In genomic region chr5:140425016-140425783, GRCm38 (mm10) we compare ENCODE assay signal across 28 mouse cellular contexts. TPM values are rescaled to one million over a fixed set of nuclear protein-coding genes. Genes with fewer than 3 reads are reported as not detected.
DNase-seq lines count a peak whose midpoint lies in the region; ATAC-seq and TF ChIP-seq lines count a peak whose summit lies in the region.
"Had no signal": no experiment of that assay in that cellular context is flagged by ENCODE, and none has a peak within 500 bp of the region (broad histone marks: within the 10 kb centered on the region; RNA-seq: fewer than 3 reads in every experiment).

No protein-coding gene starts in this region.

- H3K4me2 ChIP-seq in lung, embryonic 15.5 days = no peak overlapping the region
- no peak overlapping the region for H3K4me2 ChIP-seq in lung, postnatal 0 days (replicated peaks; ENCODE audit: low read depth, low read length)
- no peak overlapping the region for H3K4me2 ChIP-seq in forebrain, embryonic 12.5 days
- H3K4me2 ChIP-seq: embryonic facial prominence, embryonic 12.5 days; embryonic facial prominence, embryonic 15.5 days; heart, embryonic 12.5 days; heart, embryonic 15.5 days; hindbrain, embryonic 13.5 days had no signal

- H3K9ac ChIP-seq in lung, embryonic 15.5 days = no peak overlapping the region
- no peak overlapping the region for H3K9ac ChIP-seq in lung, postnatal 0 days (replicated peaks; ENCODE audit: low read depth)
- H3K9ac ChIP-seq in forebrain, embryonic 12.5 days = no peak overlapping the region
- H3K9ac ChIP-seq: embryonic facial prominence, embryonic 12.5 days; embryonic facial prominence, embryonic 15.5 days; forebrain, postnatal 0 days; heart, embryonic 12.5 days; heart, embryonic 15.5 days; hindbrain, embryonic 13.5 days had no signal

- H3K9me3 ChIP-seq in lung, embryonic 15.5 days = no peaks in the 10 kb centered on the region
- no peaks in the 10 kb centered on the region for H3K9me3 ChIP-seq in lung, postnatal 0 days (ENCODE audit: low read length)
- no peaks in the 10 kb centered on the region for H3K9me3 ChIP-seq in forebrain, embryonic 12.5 days
- H3K9me3 ChIP-seq in midbrain, embryonic 10.5 days (replicated peaks) = no peaks in the 10 kb centered on the region
- H3K9me3 ChIP-seq: embryonic facial prominence, embryonic 12.5 days; embryonic facial prominence, embryonic 15.5 days; heart, embryonic 12.5 days; heart, embryonic 15.5 days; hindbrain, embryonic 10.5 days; hindbrain, embryonic 13.5 days had no signal

- 82% methylated on average over 17 of the region's 17 CpGs for WGBS in lung, embryonic 15.5 days
- WGBS in lung, postnatal 0 days = 63% methylated on average over 17 of the region's 17 CpGs
- 91% methylated on average over 17 of the region's 17 CpGs for WGBS in forebrain, embryonic 12.5 days
- 96% methylated on average over 17 of the region's 17 CpGs for WGBS in midbrain, embryonic 10.5 days

- ATAC-seq in lung, embryonic 15.5 days (ENCODE audit: borderline replicate concordance, extremely low read depth, low FRiP score, low TSS enrichment) = peak; percentile 36; the same call in 1 of the 2 replicates
- peak; percentile 92 for ATAC-seq in lung, postnatal 0 days
- no peak for ATAC-seq in forebrain, embryonic 12.5 days (ENCODE audit: low FRiP score)
- ATAC-seq: CD4-positive, CD25-positive, alpha-beta regulatory T cell, adult 4 months; forebrain, embryonic 14.5 days; forebrain, postnatal 0 days; hindbrain, embryonic 16.5 days had no signal

- 0 out of 2 replicates have a peak, but pooled peaks have one; percentile 1 for TF ChIP-seq CTCF in lung, postnatal 0 days (IDR thresholded peaks at IDR 0.05)

- peak; percentile 90 for TF ChIP-seq EP300 in lung, postnatal 0 days (IDR thresholded peaks at IDR 0.05)

- no peaks in the 10 kb centered on the region for H3K27me3 ChIP-seq in lung, embryonic 15.5 days
- H3K27me3 ChIP-seq in lung, postnatal 0 days (replicated peaks; ENCODE audit: insufficient read depth, low read length) = no peaks in the 10 kb centered on the region
- H3K27me3 ChIP-seq in forebrain, embryonic 12.5 days = no peaks in the 10 kb centered on the region
- no peaks in the 10 kb centered on the region for H3K27me3 ChIP-seq in midbrain, embryonic 10.5 days (ENCODE audit: low read depth, poor library complexity, severe bottlenecking)
- H3K27me3 ChIP-seq: embryonic facial prominence, embryonic 12.5 days; embryonic facial prominence, embryonic 15.5 days; heart, embryonic 12.5 days; heart, embryonic 15.5 days; hindbrain, embryonic 13.5 days had no signal

- DNase-seq in lung, postnatal 0 days (ENCODE audit: low spot score) = peak; percentile 92
- peak; percentile 67 for DNase-seq in lung, postnatal 36 days
- no peak for DNase-seq in midbrain, embryonic 10.5 days (ENCODE audit: low spot score)
- DNase-seq in layer of hippocampus, adult 11-12 months (ENCODE audit: low spot score) = no peak
- DNase-seq: adrenal gland, adult 2 months; adrenal gland, postnatal 14 days; cerebellum, adult 11 months; cerebellum, adult 2 months; cerebellum, adult 9-11 months; cerebellum, postnatal 25 days; forebrain, postnatal 0 days; gastrocnemius, adult 2 months; gastrocnemius, postnatal 14 days; heart, adult 18-20 months; heart, postnatal 10 days; heart, postnatal 36 days had no signal

- H3K27ac ChIP-seq in lung, embryonic 15.5 days = no peak overlapping the region
- H3K27ac ChIP-seq in lung, postnatal 0 days (ENCODE audit: low read length) = peak overlapping the region; percentile 81
- no peak overlapping the region for H3K27ac ChIP-seq in forebrain, embryonic 12.5 days
- H3K27ac ChIP-seq in midbrain, embryonic 10.5 days (replicated peaks) = no peak overlapping the region
- H3K27ac ChIP-seq: embryonic facial prominence, embryonic 12.5 days; embryonic facial prominence, embryonic 15.5 days; gastrocnemius, adult 2 months; heart, embryonic 15.5 days; hindbrain, embryonic 10.5 days; hindbrain, embryonic 13.5 days had no signal

- H3K4me1 ChIP-seq in lung, embryonic 15.5 days = peaks cover 12% of the 10 kb centered on the region
- peaks cover 8% of the 10 kb centered on the region; the same call in 1 of the 2 replicates for H3K4me1 ChIP-seq in lung, postnatal 0 days (ENCODE audit: insufficient read depth, low read depth, low read length)
- peaks cover 19% of the 10 kb centered on the region for H3K4me1 ChIP-seq in forebrain, embryonic 12.5 days
- H3K4me1 ChIP-seq in midbrain, embryonic 10.5 days = peaks cover 21% of the 10 kb centered on the region

- H3K4me3 ChIP-seq in lung, embryonic 15.5 days = no peak overlapping the region
- H3K4me3 ChIP-seq in lung, postnatal 0 days (ENCODE audit: low read depth, low read length) = no peak overlapping the region
- H3K4me3 ChIP-seq in forebrain, embryonic 12.5 days (replicated peaks) = no peak overlapping the region
- no peak overlapping the region for H3K4me3 ChIP-seq in midbrain, embryonic 10.5 days
- H3K4me3 ChIP-seq: embryonic facial prominence, embryonic 12.5 days; embryonic facial prominence, embryonic 15.5 days; erythroblast, embryonic 14.5 days; gastrocnemius, adult 2 months; heart, embryonic 12.5 days; heart, embryonic 15.5 days; hindbrain, embryonic 10.5 days; hindbrain, embryonic 13.5 days had no signal

- H3K36me3 ChIP-seq in lung, embryonic 15.5 days = peaks cover 48% of the 10 kb centered on the region
- peaks cover 25% of the 10 kb centered on the region; the same call in 1 of the 2 replicates for H3K36me3 ChIP-seq in lung, postnatal 0 days (ENCODE audit: insufficient read depth, low read length)
- H3K36me3 ChIP-seq in forebrain, embryonic 12.5 days (replicated peaks) = peaks cover 74% of the 10 kb centered on the region
- H3K36me3 ChIP-seq in midbrain, embryonic 10.5 days = peaks cover 94% of the 10 kb centered on the region

RNA-seq across cellular contexts. Expression of gene Eif3b, which starts 6.1 kb away (rescaled TPM):
- polyA plus RNA-seq in lung, embryonic 15.5 days (2015; fragmentation: Nextera tagmentation; extraction: Ambion mirVana) = 115 and 129 TPM in 2 replicates
- polyA plus RNA-seq in lung, postnatal 0 days (2015; fragmentation: Nextera tagmentation; extraction: Ambion mirVana) = 69.8 and 81.5 TPM in 2 replicates
- polyA plus RNA-seq in forebrain, embryonic 12.5 days (2016; fragmentation: Nextera tagmentation; extraction: Ambion mirVana) = 152 and 166 TPM in 2 replicates
- polyA plus RNA-seq in midbrain, embryonic 10.5 days (2016; fragmentation: Nextera tagmentation; extraction: Ambion mirVana) = 145 and 153 TPM in 2 replicates

RNA-seq across cellular contexts. Expression of gene Gm4869, which starts 20.2 kb away (rescaled TPM):
- 0.06 TPM in 1 of 2 replicates, not detected in the other for polyA plus RNA-seq in lung, embryonic 15.5 days (2015; fragmentation: Nextera tagmentation; extraction: Ambion mirVana)
- polyA plus RNA-seq in lung, postnatal 0 days (2015; fragmentation: Nextera tagmentation; extraction: Ambion mirVana) = not detected in 2 replicates
- polyA plus RNA-seq in forebrain, embryonic 12.5 days (2016; fragmentation: Nextera tagmentation; extraction: Ambion mirVana) = not detected in 2 replicates
- polyA plus RNA-seq in midbrain, embryonic 10.5 days (2016; fragmentation: Nextera tagmentation; extraction: Ambion mirVana) = not detected in 2 replicates
- polyA plus RNA-seq: CD4-positive, CD25-positive, alpha-beta regulatory T cell, adult 4 months; cerebellum, adult 2 months; erythroblast, embryonic 14.5 days; forebrain, embryonic 14.5 days; forebrain, postnatal 0 days; heart, embryonic 12.5 days; heart, embryonic 15.5 days; hindbrain, embryonic 10.5 days; hindbrain, embryonic 13.5 days; hindbrain, embryonic 16.5 days had no signal

RNA-seq across cellular contexts. Expression of gene Snx8, which starts 36.1 kb away (rescaled TPM):
- polyA plus RNA-seq in lung, embryonic 15.5 days (2015; fragmentation: Nextera tagmentation; extraction: Ambion mirVana) = 17.8 and 19.9 TPM in 2 replicates
- 16.7 and 17.1 TPM in 2 replicates for polyA plus RNA-seq in lung, postnatal 0 days (2015; fragmentation: Nextera tagmentation; extraction: Ambion mirVana)
- 19.2 and 20.7 TPM in 2 replicates for polyA plus RNA-seq in forebrain, embryonic 12.5 days (2016; fragmentation: Nextera tagmentation; extraction: Ambion mirVana)
- 24.4 and 24.5 TPM in 2 replicates for polyA plus RNA-seq in midbrain, embryonic 10.5 days (2016; fragmentation: Nextera tagmentation; extraction: Ambion mirVana)

Comparison
In these comparisons a context has a peak if more than half of its experiments do, and no peak if none do; other contexts are left out.
1. DNase-seq: peak in lung, postnatal 0 days (single experiment) and lung, postnatal 36 days (single experiment); none in midbrain, embryonic 10.5 days (single experiment) and layer of hippocampus, adult 11-12 months (single experiment).